Mouse (Mus musculus): ENCODE results near the gene Glmn.

Glmn gene

DNA sequence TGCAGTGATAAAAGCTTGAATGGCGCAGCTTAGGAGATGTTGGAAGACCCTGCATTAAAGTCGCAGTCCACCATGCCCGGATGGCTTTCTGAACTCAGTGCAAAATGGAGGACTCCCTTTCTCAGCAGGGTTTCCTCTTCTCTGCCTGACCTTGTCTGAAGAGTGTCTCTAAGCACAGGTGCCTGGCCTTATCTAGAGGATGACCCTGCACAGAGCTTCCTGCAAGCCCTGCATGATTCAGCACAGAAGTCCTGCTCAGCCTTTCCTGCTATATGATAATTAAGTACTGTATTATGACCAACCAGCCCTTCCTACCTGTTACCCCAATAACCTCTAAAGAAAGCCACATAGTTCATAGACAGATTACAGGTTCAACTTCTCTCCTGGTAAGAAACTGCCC, 82.2 kb downstream of the Glmn start:
- no peak for DNase-seq

DNA sequence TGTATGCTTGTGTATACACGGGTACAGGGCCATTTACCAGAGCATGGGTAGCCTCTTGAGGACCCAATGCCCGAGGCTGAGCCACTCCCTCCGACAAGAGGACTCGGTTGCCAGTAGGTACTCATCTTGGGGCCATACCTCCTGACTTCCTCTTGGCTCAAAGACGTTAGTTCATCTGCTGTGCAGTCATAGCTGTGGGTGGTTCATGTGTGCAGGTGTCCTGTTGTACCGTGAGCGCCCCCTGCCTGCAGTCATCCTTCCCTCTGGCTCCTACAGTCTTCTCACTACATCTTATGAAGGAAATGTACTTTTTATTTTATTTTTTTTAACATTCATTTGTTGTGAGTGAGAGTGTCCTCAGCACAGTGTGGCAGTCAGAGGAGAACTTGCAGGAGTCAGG, 84.1 kb downstream of the Glmn start:
- peak; percentile 84 to 87 for DNase-seq

DNA sequence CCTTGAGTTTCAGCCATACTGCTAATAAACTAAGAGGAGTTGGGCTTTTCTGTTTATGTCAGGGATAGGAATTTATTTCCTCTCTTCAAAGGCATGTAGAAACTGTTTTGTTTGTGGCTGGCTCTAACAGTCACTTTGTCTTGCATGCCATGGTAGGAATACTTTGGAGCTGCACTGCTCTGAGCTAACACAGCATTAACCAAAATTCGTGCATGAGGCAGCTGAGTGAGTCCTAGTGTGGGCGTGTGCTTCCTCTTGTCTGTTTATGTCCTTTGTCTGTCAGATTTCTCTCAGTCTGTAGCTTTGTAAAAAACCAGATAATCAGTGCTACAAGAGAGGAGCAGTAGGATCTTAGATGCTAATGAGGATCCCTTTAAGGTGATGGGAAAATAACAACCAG, 86.4 kb downstream of the Glmn start:
- DNase-seq: no peak

DNA sequence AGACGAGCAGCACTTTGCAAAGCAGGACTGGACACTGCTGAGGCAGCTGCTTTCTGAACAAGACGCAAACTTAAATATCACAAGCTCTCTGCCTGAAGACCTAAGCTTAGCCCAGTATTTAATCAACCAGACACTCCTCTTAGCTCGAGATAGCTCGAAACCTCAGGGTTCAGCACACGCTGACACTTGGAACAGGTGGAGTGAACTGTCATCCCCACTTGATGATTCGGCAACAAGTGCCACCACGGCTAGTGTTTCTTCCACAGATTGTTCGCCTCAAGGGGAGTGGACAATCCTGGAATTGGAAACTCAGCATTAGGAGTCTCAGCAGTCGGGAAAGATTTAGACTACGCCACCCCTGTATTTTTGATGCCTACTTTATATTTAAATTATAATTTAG, 87.2 kb downstream of the Glmn start:
- no peak for DNase-seq

DNA sequence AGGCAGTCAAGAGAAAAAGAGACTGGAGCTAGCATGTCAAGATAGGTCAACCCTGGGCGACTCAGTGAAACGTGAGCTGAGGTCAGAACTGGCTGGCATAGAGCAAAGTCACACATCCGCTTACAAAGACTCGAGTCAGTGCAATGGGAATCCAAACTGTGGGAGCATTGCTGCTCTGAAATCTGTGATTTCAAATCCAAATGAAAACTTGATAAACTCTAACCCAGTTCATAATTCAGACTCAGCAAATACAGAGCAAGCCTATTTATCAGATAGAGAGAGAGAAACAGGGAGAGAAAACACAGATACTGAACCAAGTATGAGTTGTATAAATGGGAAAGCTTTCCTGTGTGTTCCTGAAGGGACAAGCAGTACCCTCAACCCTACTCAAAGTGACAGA, 90.4 kb downstream of the Glmn start, which contains the start of gene Gm42669:
Gene Gm42669, plus strand, starts transcription at position 301 of the 400 bp plus-strand sequence.
- DNase-seq: no peak

DNA sequence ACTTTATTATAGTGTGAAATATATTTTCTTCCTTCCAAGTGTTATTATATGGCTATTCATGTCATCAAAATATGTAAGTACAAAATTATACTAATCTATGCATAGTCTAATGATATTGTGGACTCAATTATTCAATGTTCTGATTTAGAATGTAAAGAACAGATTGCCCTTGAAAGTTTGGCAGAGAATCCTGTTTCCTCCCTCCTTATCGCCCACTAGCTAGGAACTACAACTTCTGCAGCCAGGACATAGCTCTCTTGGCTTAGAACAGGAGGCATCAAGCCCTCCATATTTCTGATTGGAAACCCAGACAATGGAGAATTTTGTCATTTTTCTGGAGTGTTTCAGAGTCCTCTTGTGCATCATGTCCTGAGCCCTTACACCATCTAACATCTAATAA, 96.9 kb downstream of the Glmn start:
- DNase-seq: no peak

DNA sequence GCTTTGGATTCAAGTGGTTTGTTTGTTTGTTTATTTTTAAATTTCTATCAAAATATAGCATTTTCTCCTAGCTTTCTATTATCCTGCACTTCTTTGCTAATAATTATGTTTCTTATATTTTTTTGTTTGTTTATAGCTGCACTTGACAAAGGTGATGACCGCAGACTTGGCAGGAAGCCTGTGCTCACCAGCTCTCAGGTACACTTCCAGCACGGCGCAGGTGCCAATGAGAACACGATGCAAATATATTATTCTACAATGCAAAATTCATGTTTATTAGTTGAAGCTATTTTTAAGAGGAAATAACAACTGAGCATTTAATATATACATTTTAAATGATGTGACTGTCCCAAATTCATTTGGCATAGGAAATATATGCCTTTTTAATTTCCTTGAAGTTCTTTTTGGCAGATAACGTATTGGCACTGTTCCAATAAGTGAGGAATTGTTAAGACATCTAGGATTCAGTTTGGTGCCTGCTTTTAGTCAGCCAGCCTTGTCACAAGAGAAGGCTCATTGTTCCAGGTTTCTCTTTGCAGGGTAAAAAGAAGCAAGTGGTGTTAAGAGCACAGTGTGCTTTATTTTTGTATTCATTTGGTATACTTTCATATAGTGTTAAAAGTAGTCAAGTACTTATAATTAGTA, 97.7 kb downstream of the Glmn start:
- no peak for DNase-seq
